Mouse (Mus musculus) forebrain, embryonic 14.5 days (tissue): ENCODE measurements around the gene F7. TPM values are rescaled to one million over a fixed set of nuclear protein-coding genes. Genes with fewer than 3 reads are reported as not detected.

Experiments used
- ATAC-seq: fragments of 200-750 bp; cut with Nextera tagmentation; 2 replicates; pipeline ENCODE4 v1.8.0; 2017; ENCODE audit warnings: mild to moderate bottlenecking, moderate library complexity
- DNase-seq: peaks from one replicate; pipeline ENCODE4 v3.0.0-alpha.2; 2015; ENCODE audit warnings: low spot score
- H3K27ac ChIP-seq: fragments of 300-500 bp; sonication (generic); 2 replicates; pipeline ENCODE4 v1.5.1; 2014; ENCODE audit warnings: low read depth, mild to moderate bottlenecking, control low read depth, low read length, moderate library complexity
- H3K27me3 ChIP-seq: fragments of 300-500 bp; sonication (generic); replicated peaks from 2 replicates; pipeline ENCODE4 v1.6.1; 2014; ENCODE audit warnings: low read length, control low read depth, mixed read lengths; ENCODE audit not compliant: control insufficient read depth, insufficient read depth
- H3K36me3 ChIP-seq: fragments of 300-500 bp; sonication (generic); 2 replicates; pipeline ENCODE4 v1.6.1; 2014; ENCODE audit warnings: low read length, control low read depth; ENCODE audit not compliant: control insufficient read depth, insufficient read depth
- H3K4me1 ChIP-seq: fragments of 300-500 bp; sonication (generic); 2 replicates; pipeline ENCODE4 v1.6.1; 2014; ENCODE audit warnings: antibody characterized with exemption, low read length, control low read depth; ENCODE audit not compliant: control insufficient read depth, insufficient read depth
- H3K4me2 ChIP-seq: fragments of 300-500 bp; sonication (generic); 2 replicates; pipeline ENCODE4 v1.6.1; 2014; ENCODE audit warnings: mild to moderate bottlenecking, control low read depth, low read length
- H3K4me3 ChIP-seq: fragments of 300-500 bp; sonication (generic); 2 replicates; pipeline ENCODE4 v1.5.1; 2014; ENCODE audit warnings: low read depth, low read length, control low read depth
- H3K9ac ChIP-seq: fragments of 300-500 bp; sonication (generic); 2 replicates; pipeline ENCODE4 v1.6.1; 2014; ENCODE audit warnings: mild to moderate bottlenecking, low read length, control low read depth, moderate library complexity
- H3K9me3 ChIP-seq: fragments of 300-500 bp; sonication (generic); replicated peaks from 2 replicates; pipeline ENCODE4 v1.6.1; 2016; ENCODE audit warnings: low read length, control low read depth, mixed read lengths; ENCODE audit not compliant: control insufficient read depth
- WGBS: fragments of 180-500 bp; shearing (Covaris S2); extraction: QIAGEN DNeasy Blood & Tissue Kit; methylation state at CpG from one replicate; pipeline ENCODE4 v1.1.7; 2014; 5-methylcytosine and 5-hydroxymethylcytosine counted together
- polyA plus RNA-seq: library from polyadenylated mRNA; unstranded; fragments of >200 nt; fragmentation: Nextera tagmentation; extraction: Ambion mirVana; gene quantifications from 2 replicates; pipeline ENCODE4 v1.2.1, GENCODE M21; 2014

Gene F7
- not detected in 2 replicates for polyA plus RNA-seq

- no peak within 1 kb of the TSS for H3K9ac ChIP-seq
- no peak for ATAC-seq
- peaks cover 7% of the 10 kb centered on the region; the same call in 1 of the 2 replicates for H3K36me3 ChIP-seq
- H3K4me2 ChIP-seq, result no peak within 1 kb of the TSS
- H3K4me1 ChIP-seq, result no peaks in the 10 kb centered on the region
- 71% methylated on average over 10 of the region's 10 CpGs for WGBS
- no peak within 1 kb of the TSS for H3K27ac ChIP-seq
- no peak for DNase-seq
- H3K9me3 ChIP-seq, result no peaks in the 10 kb centered on the region
- no peaks in the 10 kb centered on the region for H3K27me3 ChIP-seq
- no peak within 1 kb of the TSS for H3K4me3 ChIP-seq
Observed at GRCm38 (mm10) chr8:13025487-13026224, at the start of gene F7. TSS of gene F7 (plus strand) at chr8:13026034.

DNA sequence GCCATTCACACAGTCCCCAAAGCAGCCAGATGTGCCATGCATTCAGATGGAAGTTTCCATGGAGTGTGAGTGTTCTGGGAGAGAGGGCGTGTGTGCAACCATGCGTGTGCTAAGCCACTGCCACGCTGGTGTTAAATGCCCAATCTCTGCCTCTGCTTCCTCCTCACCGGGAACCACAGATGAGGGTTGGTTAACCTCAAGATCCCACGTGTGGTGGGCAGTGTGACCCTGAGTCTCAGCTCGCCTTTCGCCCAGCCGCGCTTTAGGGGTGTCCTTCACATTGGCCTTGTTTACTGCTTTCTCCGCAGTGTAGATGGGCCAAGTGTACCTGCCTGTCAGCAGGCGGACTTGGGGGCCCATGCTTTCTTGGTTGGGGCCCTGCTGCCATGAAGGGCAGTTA is 49.5 kb upstream of the F7 start:
- H3K27me3 ChIP-seq, result no peaks in the 10 kb centered on the region
- H3K4me2 ChIP-seq, result no peak overlapping the region
- ATAC-seq, result no peak
- H3K4me3 ChIP-seq, result no peak overlapping the region
- no peaks in the 10 kb centered on the region for H3K9me3 ChIP-seq
- WGBS, result 87% methylated on average over 11 of the region's 11 CpGs
- H3K36me3 ChIP-seq, result peaks cover 60% of the 10 kb centered on the region
- H3K4me1 ChIP-seq, result no peaks in the 10 kb centered on the region
- no peak overlapping the region for H3K27ac ChIP-seq
- DNase-seq, result no peak
- H3K9ac ChIP-seq, result no peak overlapping the region

GRCm38 (mm10) chr8:12976723-12977122 is 49.1 kb upstream of the F7 start:
- Histone ChIP-seq H3K4me3 (no peak overlapping the region), H3K4me1 (no peaks in the 10 kb centered on the region), H3K4me2 (no peak overlapping the region), H3K27ac (no peak overlapping the region), H3K9ac (no peak overlapping the region), H3K9me3 (no peaks in the 10 kb centered on the region), H3K36me3 (peaks cover 60% of the 10 kb centered on the region), H3K27me3 (no peaks in the 10 kb centered on the region)
- ATAC-seq, result no peak
- no peak for DNase-seq
- 54% methylated on average over 5 of the region's 5 CpGs for WGBS

DNA sequence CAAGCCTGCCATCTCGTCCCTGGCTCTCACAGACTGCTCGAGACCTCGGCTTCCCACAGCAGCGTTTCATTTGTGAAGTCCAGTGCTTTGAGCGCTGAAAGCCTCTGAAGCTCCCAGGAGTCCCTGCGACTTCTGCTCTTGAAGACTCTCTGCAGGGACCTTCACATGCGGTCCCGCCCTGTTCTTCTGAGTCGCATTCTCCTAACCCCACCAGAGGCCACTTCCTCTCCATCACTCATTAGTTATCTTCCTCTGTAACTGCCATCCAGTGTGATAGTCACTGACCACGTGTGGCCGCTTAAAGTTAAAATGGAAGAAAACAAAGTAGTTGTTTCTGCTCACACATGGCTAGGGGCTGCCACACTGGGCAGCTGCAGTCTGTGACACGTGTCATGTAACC is 48.5 kb upstream of the F7 start:
- H3K27ac ChIP-seq, result no peak overlapping the region
- peaks cover 61% of the 10 kb centered on the region for H3K36me3 ChIP-seq
- ATAC-seq (no peak), DNase-seq (no peak)
- no peaks in the 10 kb centered on the region for H3K9me3 ChIP-seq
- H3K9ac ChIP-seq, result no peak overlapping the region
- H3K27me3 ChIP-seq, result no peaks in the 10 kb centered on the region
- no peaks in the 10 kb centered on the region for H3K4me1 ChIP-seq
- no peak overlapping the region for H3K4me3 ChIP-seq
- 82% methylated on average over 12 of the region's 12 CpGs for WGBS
- H3K4me2 ChIP-seq, result no peak overlapping the region

DNA sequence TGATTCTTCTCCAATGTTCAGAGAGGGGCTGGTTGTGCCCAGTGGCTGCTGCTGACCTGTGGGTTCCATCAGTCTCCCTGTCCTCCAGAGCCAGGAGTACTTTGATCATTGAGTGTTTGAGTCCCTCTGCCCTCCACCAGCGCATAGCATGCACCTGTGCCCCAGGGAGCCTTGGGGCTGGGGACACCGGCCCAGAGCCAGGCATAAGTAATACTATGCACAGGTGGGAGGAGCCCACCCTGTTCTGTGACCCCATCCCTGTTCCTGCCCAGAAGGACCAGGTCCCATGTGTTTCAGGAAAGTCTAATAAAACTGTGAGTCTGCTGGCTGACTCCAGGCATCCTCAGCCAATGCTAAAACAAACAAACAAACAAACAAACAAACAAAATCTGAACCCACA is 47.5 kb upstream of the F7 start:
- no peak overlapping the region for H3K27ac ChIP-seq

GRCm38 (mm10) chr8:12978726-12979125 is 47.1 kb upstream of the F7 start:
- no peak overlapping the region for H3K4me2 ChIP-seq
- DNase-seq (peak; percentile 73), ATAC-seq (peak; percentile 46; the same call in 1 of the 2 replicates)
- H3K27me3 ChIP-seq, result no peaks in the 10 kb centered on the region
- no peak overlapping the region for H3K27ac ChIP-seq
- H3K9ac ChIP-seq, result no peak overlapping the region
- no peaks in the 10 kb centered on the region for H3K4me1 ChIP-seq
- peaks cover 61% of the 10 kb centered on the region for H3K36me3 ChIP-seq
- H3K9me3 ChIP-seq, result no peaks in the 10 kb centered on the region
- no peak overlapping the region for H3K4me3 ChIP-seq
- WGBS, result 34% methylated on average over 5 of the region's 5 CpGs

More for the DNA sequence above, 47.5 kb upstream of the F7 start:
- ATAC-seq, result no peak
- no peak for DNase-seq
- WGBS, result 65% methylated on average over 2 of the region's 2 CpGs
- Histone ChIP-seq H3K4me2 (no peak overlapping the region), H3K36me3 (peaks cover 61% of the 10 kb centered on the region), H3K4me3 (no peak overlapping the region), H3K9me3 (no peaks in the 10 kb centered on the region), H3K4me1 (no peaks in the 10 kb centered on the region), H3K27me3 (no peaks in the 10 kb centered on the region), H3K9ac (no peak overlapping the region)

- H3K27ac ChIP-seq, result no peak overlapping the region
- DNase-seq (peak; percentile 33), ATAC-seq (peak; percentile 55; the same call in 1 of the 2 replicates)
- peaks cover 46% of the 10 kb centered on the region for H3K36me3 ChIP-seq
- no peaks in the 10 kb centered on the region for H3K4me1 ChIP-seq
- no peak overlapping the region for H3K4me2 ChIP-seq
- no peaks in the 10 kb centered on the region for H3K9me3 ChIP-seq
- no peak overlapping the region for H3K4me3 ChIP-seq
- no peak overlapping the region for H3K9ac ChIP-seq
- WGBS, result 83% methylated on average over 18 of the region's 18 CpGs
- no peaks in the 10 kb centered on the region for H3K27me3 ChIP-seq
Observed at GRCm38 (mm10) chr8:12983681-12984467, 42.0 kb upstream of the F7 start.

DNA sequence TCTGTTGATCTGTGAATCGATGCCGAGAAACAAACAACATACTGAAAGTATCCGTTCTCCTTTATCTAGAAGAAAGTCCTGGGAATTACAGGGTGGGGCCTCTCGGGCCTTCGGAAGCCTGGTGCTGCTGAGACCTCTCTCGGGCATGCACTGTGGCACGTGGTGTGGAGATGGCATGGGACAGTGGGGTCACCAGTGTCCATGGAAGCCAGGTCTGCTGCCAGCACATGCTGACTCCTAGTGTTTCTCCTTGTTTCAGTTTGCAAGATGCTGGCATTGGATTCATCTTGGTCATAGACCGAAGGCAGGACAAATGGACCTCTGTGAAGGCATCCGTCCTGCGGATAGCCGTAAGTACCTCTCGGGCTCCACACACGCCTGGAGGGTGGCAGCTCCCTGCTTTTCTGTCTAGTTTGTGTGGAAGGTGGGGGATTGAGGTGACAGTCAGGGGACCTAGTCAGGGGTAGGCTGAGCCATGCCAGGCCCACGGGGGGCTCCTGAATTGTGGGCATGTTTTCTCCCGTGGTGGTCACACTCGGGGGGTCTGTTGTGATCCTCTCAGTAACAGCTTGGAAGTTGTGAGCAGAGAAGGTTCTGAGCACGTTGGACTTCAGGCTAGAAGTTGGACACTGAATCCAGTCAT is 41.1 kb upstream of the F7 start:
- Histone ChIP-seq H3K4me3 (no peak overlapping the region), H3K36me3 (peaks cover 46% of the 10 kb centered on the region), H3K9me3 (no peaks in the 10 kb centered on the region), H3K27me3 (no peaks in the 10 kb centered on the region), H3K27ac (no peak overlapping the region), H3K4me2 (no peak overlapping the region), H3K4me1 (no peaks in the 10 kb centered on the region), H3K9ac (no peak overlapping the region)
- ATAC-seq, result no peak
- DNase-seq, result no peak
- 94% methylated on average over 17 of the region's 17 CpGs for WGBS
